Mouse (Mus musculus) thymus, adult 2 months (tissue): ENCODE measurements at regions not wholly inside any gene's neighbourhood (a gene's known extent, or its start where the extent isn't known, plus 50 kb on each side); places are given as distances from the start of the nearest gene placed in this dataset.

Source experiments
- CTCF ChIP-seq: fragments of 200-500 bp; IDR thresholded peaks from 2 replicates; pipeline ENCODE4 v1.5.1; 2012; ENCODE audit warnings: mild to moderate bottlenecking, control low read depth, low read length, moderate library complexity, borderline replicate concordance; ENCODE audit not compliant: control insufficient read depth, poor library complexity, insufficient read depth; ENCODE audit errors: extremely low read depth
- POLR2A ChIP-seq: fragments of 200-500 bp; IDR thresholded peaks from 2 replicates; pipeline ENCODE4 v1.6.1; 2012; ENCODE audit warnings: mild to moderate bottlenecking, low read length, control low read depth, moderate library complexity; ENCODE audit not compliant: control insufficient read depth, poor library complexity, insufficient read depth; ENCODE audit errors: extremely low read depth

DNA sequence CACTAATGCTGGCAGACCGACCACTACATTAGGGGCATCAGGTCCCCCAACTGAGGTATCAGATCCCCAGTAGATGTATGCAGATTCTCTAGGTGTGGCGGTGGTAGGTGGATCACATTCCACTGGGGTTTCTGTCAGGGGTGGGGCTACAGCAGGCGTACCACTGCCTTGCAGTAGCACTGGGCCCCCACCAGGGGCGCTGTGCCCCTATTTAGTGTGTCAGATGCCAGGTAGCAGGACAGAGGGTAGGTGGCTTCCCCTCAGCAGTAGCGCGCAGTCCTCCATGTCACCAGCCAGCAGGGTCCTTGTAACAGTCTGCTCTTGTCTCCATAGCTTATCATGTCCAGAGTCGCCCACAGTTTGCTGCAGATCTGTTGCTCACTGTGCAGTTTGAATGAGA lies 169.9 kb upstream of the Kcnab2 start:
- TF ChIP-seq CTCF: 0 out of 2 replicates have a peak, but pooled peaks have one; percentile 18
- no peak for TF ChIP-seq POLR2A
